Mouse (Mus musculus) spleen, postnatal 4 days (tissue): Measurements from ENCODE around the gene Eef1akmt3.

Experiments used
- DNase-seq, 2 experiments: peaks; one replicate each; pipeline ENCODE4 v3.0.0; 2022; ENCODE audit warnings: low spot score in 2 of 2

The Eef1akmt3 gene

GRCm38 (mm10) chr10:127000529-127000928 lies 40.8 kb downstream of the Eef1akmt3 start, which contains the start of gene Avil:
Avil (plus strand) TSS chr10:127000709.
- DNase-seq, result no peak

DNA sequence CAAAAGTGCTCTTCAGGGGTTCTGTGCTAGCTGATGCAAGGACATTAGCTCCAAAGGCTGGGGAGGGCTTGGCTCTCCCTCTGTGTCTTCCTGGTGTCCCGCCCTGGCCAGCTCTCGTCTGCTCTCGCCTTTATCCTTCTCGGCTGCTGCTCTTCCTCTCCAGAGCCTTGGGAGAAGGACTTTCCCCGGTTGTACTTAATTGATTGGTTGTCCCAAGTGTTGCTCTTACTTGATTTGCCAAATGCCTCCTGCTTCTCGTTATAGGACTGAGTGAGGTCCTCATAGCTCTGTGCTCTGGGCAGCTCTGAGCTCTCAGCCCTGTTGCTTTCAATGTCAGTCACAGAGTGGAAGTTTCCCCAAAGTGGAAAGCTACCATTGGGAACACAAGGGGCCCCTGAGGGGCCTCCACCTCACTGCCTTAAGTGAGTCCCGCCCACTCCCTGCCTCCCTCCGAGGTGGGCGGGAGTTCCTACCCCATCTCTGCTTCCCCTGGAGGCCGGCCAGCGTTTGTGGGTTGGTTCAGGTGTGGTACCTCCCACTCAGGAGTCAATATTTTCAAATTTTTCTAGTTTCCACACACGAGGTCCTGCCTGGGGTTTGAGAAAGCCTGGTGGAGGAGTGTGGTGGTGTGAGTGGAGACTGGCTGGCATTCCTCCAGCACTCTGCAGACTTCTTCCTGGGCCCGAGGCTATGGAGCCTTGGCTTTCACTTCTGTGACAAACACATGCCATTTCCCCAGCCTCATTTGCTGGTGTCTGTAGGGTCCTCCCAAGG lies 43.8 kb downstream of the Eef1akmt3 start:
- DNase-seq, result no peak

DNA sequence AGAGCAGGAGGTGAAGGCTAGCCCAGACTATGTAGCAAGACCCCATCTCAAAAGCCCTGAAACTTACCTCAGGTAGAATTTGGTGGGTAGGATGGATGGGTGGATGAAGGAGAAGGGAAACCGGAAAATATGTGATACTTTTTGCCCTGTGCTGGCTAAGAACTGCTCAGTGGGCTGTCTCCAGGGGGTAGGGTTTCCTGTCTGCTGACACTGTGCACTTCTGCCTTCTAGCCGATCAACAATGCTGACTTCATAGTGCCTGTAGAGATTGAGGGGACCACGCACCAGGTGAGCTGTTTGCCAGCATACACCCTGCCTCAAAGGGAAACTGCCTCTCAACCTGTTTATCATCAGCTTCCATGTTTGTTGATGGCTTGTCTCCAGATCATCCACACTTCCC lies 47.7 kb downstream of the Eef1akmt3 start:
- no peak for DNase-seq

- no peak for DNase-seq
Observed at GRCm38 (mm10) chr10:126991676-126992075, 49.6 kb downstream of the Eef1akmt3 start.

DNA sequence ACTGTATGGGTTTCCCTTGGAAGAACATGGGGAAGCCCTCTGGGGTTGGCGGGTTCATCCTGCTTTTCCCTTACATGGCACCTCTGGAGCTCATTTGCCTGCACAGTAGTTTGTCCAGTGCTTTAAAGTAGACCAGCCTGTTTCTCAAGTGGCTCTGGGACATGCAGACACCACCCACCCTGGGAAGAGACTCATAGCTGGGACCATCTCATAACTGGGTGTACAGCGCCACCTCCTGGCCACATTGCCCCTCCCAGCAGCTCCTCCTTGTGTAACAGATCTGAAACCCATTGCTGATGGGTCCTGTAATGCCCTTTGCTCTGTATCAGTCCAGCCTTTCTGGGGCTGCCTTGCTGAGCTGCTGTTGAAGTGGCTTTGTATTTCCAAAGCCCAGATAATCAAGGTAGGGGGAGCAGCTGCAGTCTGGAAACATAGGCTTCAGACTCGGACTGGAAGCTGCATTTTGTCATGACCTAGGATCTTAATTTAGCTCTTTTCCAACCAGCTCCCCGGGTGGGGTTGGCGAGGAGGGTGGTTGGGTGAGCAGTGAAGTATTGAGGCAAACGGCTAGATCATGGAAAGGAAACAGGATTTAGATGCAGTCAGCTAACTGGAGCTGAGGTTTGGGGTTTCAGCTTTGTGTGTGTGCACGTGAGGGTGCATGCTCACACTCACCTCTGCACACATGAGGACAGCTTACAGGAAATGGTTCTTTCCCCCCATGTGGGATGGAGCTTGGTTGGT lies 50.8 kb downstream of the Eef1akmt3 start:
- DNase-seq, result peak; percentile 80 to 94

DNA sequence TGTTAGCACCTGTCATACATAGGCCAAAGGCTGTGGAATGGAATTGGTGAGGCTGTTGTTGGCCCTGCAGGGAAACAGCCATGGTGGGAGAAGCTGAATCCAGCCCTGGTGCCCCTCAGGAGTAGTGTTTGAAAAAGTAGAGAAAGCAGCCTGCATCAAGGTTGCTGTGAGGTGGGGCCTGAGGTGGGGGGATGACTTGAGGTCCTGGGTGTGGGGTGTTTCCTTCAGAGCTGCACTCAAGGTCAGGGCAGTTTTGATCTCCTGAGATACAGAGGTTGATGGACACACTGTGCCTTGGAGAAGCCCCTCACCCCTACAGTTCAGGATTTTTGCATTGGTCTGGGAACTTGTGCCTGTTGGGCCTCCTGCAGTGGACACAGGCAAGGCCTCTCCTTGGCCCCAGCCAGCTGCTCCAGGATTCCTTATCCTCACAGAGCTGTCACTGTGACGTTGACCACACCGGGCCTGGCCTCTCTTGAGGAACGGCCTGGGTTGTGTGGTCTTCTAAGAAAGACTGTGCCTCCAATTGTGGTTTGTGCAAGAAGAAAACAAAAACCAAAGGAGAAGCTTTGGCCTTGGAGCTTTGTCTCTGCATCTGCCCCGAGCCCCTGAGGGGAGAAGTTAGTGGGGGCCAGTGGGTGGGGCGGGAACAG lies 52.7 kb downstream of the Eef1akmt3 start:
- DNase-seq, result no peak

GRCm38 (mm10) chr10:126987183-126988118 lies 53.9 kb downstream of the Eef1akmt3 start:
- DNase-seq, result no peak

DNA sequence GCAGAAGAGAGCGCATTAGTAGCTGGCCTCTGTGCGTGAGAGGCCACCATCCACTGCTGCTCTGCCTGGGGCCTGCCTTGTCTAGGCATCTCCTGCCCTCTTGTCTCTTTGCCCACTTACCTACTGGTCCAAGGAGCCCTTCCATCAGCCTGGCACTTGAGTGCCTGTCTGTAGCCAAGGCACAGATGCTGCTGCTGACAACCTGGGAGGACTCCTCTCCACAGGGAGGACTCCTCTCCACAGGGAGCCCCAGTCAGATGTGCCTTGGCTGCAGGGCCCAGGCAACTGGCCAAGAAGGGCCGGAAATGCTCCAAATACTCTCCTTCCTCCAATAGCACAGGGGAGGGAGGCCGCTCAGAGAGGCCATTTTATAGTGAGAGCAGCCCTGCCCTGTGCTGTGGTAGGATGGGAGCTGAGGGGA lies 54.8 kb downstream of the Eef1akmt3 start:
- DNase-seq, result peak in 1 of 2 experiments; percentile 37

- DNase-seq, result no peak
Observed at GRCm38 (mm10) chr10:126985579-126985978, 55.7 kb downstream of the Eef1akmt3 start.

GRCm38 (mm10) chr10:126985127-126985526 lies 56.2 kb downstream of the Eef1akmt3 start:
- DNase-seq, result no peak

GRCm38 (mm10) chr10:126984189-126985004 lies 56.9 kb downstream of the Eef1akmt3 start:
- DNase-seq, result no peak

GRCm38 (mm10) chr10:126983193-126983725 lies 58.1 kb downstream of the Eef1akmt3 start:
- DNase-seq, result no peak

GRCm38 (mm10) chr10:126981746-126982145 lies 59.6 kb downstream of the Eef1akmt3 start:
- DNase-seq, result no peak
